Mouse (Mus musculus): Measurements from ENCODE around the gene Rsrp1. TPM values are rescaled to one million over a fixed set of nuclear protein-coding genes. Genes with fewer than 3 reads are reported as not detected.

The Rsrp1 gene
- total RNA-seq, 2 experiments from 2014 or later: 238 to 257 TPM

DNA sequence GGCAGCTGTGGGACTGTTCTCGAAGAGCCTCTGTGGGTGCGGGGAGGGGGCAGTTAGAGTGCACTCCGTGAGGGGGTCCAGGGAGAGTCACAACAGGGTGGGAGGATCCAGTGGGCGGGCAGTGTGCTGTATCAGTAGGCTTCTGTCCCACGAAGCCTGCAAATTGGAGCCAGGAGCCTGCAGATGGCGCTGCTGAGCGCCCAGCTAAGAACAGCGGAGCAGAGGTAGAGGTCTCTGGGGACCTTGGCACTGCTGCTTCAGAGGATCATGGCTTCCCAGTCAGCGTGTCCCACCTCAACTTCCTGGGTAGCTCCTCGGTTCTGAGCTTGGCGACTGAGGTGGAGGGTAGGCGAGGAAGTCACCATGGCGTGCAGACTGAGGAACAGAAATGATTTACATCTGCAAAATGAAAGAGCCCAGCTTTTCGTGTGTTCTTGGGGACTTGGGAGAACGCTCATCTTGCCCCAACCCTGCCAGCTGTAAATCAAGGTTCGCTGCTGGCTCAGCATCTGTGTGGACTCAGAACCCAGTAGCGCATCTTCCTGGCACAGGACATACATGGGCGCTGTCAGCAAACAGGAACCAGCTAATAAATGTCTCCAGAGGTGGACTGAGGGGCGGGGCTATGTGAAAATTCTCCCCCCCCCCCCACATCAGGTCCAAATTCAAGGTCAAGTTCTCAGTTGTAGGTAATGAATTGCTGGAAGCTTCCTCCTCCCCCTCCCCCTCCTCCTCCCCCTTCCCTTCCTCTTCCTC is 39.8 kb downstream of the Rsrp1 start:
- DNase-seq: no peak

GRCm38 (mm10) chr4:134967887-134968604 is 44.7 kb downstream of the Rsrp1 start:
- DNase-seq: no peak

DNA sequence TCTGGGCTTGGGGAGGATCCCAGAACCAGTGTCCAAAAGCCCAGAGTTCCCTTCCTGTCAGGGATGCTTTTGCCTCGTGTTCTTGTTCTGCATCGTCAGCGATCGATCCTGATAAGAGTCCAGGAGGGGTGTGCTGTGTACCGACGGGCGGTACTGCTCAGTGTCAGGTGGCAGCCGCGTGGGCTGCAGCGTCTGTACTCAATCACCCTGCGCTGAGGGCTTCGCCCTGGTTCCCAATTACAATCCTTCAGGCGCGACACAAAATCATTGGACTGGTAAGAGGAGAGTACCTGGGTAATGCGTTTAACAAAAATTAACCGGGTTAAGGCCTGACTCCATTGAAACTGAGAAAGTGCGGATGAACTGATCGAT is 45.2 kb downstream of the Rsrp1 start:
- DNase-seq: no peak

DNA sequence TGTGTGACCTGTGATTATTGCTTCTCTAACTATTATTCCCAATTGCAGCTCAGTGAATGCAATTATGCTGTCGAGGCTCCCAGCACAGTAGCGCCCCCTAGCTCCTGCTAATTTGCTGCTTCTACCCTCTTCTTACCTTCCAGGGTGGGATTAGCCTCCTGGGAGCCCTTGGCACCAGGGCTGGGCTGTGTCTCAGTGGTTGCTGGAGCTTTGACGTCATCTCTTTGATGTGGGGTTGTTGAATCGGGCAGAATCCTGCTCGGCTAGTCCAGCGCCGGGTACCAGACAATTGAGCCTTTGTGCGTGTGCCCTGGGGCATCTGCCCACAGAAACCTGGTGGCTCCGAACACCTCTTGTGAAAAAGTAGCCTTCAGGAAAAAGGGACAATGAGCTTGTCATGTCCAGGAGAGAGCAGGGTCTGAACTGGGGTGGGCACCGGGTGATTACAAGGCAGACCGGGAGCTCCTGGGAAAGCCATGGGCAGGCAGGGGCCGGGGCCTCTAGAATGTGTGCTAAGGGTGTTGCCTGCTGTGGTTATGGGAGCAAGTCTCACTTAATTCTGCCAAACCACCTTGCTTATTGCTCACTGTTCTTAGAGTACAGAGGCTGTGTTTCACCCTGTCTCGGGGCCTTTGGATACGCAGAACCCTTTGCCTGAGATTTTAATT is 52.0 kb downstream of the Rsrp1 start:
- no peak for DNase-seq

- no peak for DNase-seq
These were observed 52.5 kb downstream of the Rsrp1 start for GRCm38 (mm10) chr4:134975929-134976308.

Other genes with a start within 250 kb of the Rsrp1 start
- gene Man1c1, start 219.3 kb upstream of the Rsrp1 start, total RNA-seq (2021): 10 to 100 TPM; 21.6 to 23.8 TPM
- gene Ldlrap1, start 155.6 kb upstream of the Rsrp1 start, total RNA-seq (2021): 1 to 10 TPM; 1.8 to 2.7 TPM
- gene Maco1, start 70.2 kb upstream of the Rsrp1 start, total RNA-seq (2021): 10 to 100 TPM; 43.2 to 44.8 TPM
- gene Rhd, start 59.1 kb upstream of the Rsrp1 start, total RNA-seq (2021): not detected
- 100 to 1,000 TPM; 103 to 115 TPM for gene Tmem50a, start 8.6 kb upstream of the Rsrp1 start, total RNA-seq (2021)
- 10 to 100 TPM; 48.1 to 51.9 TPM for gene Syf2, start 7.3 kb downstream of the Rsrp1 start, total RNA-seq (2021)
- not detected for gene Runx3, start 197.1 kb downstream of the Rsrp1 start, total RNA-seq (2021)

Measured in layer of hippocampus, postnatal 36 days (tissue).